Mouse (Mus musculus) kidney, postnatal 10 days (tissue): ENCODE results near the gene Mterf2.
A peak's percentile ranks its signal among the peaks of the same experiment; 100 is the strongest.

Experiments
- DNase-seq: peaks from one replicate; pipeline ENCODE4 v3.0.0; 2021; ENCODE audit warnings: mixed read lengths

Gene Mterf2

DNA sequence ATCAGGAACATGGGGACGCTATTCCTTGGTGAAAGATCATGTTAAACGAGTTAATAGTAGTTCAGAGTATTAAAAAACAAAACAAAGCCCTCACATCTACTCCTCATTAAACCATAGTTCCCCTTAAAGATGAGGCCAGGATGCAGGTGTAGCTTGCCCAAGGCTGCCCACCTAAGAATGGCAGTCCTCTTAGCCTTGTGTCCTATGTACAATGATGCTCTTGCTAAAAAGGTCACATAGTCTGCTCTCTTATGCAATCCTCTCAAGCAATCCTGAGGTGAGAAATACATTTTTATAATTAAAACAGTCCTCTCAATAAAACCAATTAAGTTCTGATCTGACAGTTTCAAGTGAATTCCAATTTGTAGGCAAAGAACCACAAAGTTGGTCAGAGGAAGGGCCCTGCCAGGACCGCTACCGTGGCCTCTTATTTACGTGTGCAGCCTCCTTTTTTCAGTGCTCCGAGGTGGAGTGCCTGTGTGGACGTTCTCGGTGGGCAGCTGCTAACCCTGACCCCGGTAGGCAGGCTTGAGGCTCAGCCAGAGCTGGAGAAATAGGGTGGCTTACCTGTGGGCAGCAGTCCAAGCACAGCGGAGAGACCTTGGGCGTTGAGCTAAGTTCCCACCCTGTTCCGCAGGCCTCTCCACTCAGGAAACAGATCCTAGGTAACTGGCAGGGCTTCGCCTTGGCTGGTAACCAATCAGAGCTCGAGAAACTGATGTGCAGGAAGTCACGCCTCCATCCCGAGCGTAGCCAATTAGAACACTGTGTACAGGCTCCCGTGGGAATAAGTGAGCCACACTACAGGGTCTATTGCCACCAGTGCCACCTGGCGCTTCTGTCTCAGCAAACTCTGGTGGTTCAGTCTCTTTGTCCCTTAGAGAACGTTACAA is at the start of gene Mterf2:
Mterf2 (minus strand) TSS at position 633 of the 893 bp plus-strand sequence.
- peak; percentile 94 for DNase-seq

DNA sequence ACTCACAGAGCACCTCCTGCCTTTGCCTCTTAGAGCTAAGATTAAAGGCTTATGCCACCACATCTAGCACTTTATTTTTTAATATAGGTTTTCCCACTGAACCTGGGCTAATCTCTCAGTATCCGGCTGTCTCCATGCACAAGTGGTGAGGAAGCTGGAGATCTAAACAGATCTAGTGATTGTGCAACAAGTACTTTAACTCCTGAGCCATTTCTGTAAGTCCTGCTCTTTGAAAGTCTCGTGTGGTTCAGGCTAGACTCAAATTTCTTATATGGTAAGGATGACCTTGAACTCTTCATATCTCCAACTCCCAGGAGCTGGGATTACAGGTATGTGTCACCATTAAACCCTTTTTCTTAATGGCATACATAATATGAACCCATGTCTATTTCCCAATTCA is 48.8 kb upstream of the Mterf2 start:
- DNase-seq = no peak

DNA sequence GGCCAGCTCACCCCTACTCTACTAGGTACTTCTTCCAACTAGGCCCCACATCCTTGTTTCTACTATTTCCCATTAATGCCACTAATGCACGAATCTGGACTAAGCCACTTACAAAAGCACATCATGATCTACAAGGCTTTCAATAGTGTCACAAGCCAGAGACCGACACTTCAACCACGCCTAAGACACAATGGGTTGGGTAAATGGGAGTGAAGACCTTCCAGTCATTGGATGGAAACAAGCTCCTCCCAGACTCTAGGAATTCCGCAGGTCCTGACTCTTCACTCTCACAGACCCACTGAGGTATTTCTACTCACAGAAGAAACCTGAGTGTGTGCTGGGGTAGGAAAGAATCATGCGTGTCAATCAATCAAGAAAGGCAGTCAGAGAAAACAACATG is 37.5 kb upstream of the Mterf2 start:
- DNase-seq = no peak

DNA sequence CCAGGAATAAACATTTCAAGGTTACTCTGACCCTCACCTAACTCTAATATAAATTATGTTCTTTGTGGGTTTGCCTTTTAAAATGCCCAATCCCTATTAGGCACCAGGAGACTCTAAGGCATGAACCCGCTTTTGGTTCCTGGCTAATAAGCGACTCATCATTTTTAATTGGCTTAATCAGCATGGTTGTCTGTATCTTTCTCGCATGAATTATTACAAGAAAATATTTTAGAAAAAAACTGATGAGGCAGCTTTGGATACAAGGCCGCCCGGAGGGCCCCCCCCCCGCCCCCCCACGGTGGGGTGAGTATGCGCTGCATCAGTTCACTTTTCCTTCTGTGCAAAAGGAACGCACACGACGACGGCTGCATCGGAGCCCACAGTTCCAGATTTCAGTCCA is 37.0 kb upstream of the Mterf2 start:
- no peak for DNase-seq

DNA sequence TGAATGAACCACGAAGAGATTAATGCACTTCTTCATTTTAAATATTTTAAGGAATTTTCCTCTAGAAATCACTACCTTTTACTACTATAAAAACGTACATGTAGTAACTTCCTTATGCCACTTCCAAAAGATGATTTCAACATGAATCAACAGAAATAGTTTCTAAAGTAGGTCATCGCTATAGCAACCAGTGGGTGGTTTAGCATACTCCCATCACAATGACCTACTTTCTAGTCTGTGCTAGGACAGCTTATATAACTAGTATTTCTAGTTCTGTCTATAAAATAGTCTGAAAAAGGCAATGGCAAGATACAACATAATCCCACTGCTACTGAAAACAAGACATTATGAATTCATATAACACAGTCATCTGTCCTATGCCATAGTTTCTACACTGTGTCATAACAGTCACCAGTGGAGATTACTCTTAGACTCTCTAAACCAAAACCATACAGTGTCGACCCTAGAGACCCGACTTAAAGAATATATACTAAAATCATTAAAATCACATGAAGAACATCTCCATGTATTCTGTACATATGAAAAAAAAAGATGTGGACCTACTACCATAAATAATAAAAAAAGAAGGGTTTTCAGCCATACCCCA is 34.0 kb upstream of the Mterf2 start:
- no peak for DNase-seq

DNA sequence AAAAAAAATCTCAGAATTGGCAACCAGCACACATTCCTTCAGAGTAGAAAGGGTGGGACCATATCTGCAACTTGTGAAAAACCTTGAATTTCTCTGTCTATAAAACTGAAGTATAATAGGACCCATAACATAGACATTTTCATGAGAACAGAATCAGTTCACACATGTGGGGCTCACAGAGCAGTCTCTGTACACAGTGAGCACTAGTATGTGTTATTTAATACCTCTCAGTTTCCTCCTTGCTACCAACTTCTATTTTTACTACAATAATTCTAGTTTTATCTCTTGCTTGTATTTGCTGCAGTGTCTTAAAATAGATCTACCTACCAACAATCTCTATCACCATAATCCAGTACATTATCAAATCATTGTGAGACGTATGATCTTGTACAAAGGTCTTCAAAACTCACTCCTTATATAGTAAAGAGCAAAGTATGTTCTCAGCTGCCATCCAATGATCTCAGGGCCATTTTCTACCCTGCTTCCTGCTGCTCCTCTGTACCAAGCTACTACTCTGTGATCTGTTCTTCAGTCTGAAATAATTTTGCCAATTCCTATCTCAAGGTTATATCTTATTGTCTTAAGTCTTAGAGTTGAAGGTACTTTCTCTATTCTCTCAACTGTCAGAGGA is 32.3 kb upstream of the Mterf2 start:
- DNase-seq = no peak

DNA sequence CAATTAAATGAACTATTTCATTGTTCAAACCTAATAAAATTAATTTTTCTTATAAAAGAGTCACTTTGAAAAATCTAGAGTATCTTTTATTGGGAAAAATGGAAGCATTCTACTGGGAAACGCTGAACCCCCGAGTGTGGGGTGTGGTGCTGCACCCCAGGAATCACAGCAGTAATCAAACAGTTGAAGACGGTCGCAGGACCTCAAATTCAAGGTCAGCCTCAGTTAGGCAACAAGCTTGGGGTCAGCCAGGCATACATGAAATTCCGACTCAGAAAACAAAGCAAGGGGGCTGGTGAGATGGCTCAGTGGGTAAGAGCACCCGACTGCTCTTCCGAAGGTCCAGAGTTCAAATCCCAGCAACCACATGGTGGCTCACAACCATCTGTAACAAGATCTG is 29.6 kb upstream of the Mterf2 start:
- no peak for DNase-seq

DNA sequence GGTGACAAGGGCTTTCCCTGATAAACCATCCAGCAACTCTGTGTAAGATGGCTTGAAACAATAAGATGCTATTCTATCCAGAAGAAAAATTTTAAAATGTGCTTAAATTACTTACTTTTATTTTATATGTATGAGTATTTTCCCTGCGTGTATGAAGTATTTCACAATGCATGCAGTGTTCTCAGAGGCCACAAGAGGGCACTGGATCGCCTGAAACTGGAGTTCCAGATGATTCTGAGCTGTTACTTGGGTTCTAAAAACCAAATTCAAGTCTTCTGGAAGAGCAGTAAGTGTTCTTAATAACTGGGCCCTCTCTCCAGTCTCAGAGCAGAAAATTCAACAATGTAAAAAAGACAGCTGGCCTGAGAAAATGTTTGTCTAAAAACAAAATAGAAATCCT is 26.4 kb upstream of the Mterf2 start:
- peak; percentile 79 for DNase-seq

DNA sequence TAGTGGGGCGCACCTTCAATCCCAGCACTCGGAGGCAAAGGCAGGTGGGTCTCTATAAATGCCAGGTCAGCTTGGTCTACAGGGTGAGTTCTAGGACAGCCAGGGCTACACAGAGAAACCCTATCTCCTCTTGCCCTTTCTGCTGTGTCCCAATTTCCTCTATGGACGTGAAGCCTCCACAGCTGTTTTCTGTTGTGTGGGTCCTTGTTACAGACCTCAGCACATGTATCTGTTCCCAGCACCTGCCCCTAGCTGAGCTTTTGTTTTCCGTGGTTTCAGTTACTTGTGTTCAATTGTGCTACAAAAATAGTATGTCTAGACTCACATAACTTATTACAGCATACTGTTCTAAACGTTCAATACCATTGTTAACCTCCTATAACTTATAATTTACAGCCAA is 21.4 kb upstream of the Mterf2 start:
- DNase-seq = no peak

DNA sequence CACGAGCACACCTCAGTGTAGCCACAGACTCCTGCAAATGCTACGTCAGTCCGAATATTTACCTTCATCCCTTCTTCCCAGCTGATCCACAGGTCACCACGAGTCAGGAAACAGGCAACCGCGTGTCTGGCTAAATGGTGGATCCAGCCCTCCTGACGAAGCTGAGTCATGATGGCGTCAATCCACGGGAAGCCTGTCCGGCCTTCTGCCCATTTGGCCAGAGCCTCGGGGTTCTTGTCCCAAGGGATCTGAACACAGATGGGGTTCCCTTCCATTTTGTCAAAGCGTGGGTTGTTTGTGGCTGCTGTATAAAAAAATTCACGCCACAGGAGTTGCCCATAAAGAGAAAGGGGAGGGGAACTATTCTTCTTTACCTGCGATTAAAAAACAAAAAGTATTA is 18.5 kb upstream of the Mterf2 start:
- DNase-seq = no peak

DNA sequence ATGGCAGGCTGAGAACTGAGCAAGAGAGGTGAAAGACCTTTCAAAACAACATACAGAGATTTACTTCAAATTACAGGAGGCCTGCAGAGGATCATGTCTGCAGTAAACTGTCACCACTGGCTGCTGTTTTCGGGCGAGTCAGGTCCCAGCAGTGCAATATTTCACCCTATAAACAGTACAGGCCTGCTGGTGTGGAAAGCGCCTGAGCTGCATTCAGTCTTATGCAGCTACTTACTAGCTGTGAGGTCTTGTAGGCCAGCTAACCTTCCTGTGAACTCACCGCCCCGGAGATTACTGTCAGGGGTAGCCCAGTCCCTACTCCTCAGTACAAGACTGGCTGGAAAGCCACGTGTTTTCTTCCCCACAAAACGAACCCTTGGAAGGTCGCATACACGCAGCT is 13.6 kb upstream of the Mterf2 start:
- peak; percentile 6 for DNase-seq

DNA sequence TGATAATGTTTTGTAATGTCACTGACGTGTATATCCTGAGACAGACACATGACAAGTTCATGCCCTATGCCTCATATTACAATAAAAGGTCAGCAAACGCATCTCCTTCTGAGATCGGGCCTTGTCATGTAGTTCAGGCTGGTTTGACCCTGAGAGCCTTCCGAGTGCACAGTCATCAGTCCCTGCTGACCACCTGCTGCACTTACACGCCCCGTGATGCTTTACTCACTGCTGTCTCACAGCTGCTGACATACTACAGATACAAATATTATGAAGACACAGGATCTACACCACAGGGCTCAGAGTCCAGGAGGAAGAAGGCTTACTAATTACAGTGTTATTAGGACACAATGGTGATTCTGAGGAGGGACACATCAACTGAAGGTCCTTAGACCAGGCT is 8.7 kb upstream of the Mterf2 start:
- no peak for DNase-seq

DNA sequence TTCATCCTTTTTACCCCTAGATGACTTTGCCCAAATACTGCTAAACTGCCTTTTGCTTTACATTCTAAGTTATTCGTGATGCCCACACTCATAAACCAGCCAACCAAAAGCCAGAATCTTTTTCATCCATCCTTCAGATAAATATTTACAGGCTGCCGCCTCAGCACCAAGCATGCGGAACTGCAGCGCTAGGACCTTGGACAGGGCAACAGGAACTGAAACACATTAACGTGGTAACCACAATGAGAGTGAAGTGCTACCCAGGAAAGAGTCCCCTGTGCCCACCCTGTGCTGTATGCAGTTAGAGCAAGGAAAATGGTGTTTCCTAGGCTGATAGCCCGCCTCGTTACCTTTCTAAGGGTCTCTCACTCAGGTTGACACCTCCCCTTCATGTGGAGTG is 626 bp upstream of the Mterf2 start:
- DNase-seq = peak; percentile 62

DNA sequence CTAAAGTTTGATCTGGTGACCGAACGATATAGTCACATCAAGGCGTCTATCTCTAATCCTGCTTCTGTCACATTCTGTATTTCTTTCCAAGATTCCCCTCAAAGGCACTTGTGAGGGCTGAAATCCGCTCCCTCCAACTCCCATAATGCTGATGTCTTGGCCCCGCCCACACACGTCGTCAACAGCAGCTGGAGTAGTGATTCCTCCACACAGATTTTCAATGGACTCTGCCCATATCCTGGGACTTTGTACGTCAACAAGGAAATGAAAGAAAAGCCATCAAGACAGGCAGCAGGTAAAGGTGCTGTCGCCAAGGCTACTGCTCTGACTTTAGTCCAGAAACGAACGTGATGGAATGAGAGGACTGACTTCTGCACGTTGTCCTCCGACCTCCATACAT is 2.6 kb downstream of the Mterf2 start:
- DNase-seq = no peak

DNA sequence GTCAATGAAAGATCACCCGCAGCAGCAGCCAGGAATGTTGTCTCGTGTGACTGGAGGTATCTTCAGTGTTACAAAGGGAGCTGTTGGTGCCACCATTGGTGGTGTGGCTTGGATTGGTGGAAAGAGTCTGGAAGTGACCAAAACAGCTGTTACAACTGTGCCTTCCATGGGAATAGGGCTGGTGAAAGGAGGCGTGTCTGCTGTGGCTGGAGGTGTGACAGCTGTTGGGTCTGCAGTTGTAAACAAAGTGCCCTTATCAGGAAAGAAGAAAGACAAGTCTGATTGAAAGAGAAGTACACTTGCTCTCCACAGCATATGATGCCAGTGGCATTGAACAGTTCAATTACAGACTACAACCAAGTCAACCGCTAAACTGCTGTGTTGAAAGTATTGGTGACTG is 13.4 kb downstream of the Mterf2 start:
- DNase-seq = no peak

DNA sequence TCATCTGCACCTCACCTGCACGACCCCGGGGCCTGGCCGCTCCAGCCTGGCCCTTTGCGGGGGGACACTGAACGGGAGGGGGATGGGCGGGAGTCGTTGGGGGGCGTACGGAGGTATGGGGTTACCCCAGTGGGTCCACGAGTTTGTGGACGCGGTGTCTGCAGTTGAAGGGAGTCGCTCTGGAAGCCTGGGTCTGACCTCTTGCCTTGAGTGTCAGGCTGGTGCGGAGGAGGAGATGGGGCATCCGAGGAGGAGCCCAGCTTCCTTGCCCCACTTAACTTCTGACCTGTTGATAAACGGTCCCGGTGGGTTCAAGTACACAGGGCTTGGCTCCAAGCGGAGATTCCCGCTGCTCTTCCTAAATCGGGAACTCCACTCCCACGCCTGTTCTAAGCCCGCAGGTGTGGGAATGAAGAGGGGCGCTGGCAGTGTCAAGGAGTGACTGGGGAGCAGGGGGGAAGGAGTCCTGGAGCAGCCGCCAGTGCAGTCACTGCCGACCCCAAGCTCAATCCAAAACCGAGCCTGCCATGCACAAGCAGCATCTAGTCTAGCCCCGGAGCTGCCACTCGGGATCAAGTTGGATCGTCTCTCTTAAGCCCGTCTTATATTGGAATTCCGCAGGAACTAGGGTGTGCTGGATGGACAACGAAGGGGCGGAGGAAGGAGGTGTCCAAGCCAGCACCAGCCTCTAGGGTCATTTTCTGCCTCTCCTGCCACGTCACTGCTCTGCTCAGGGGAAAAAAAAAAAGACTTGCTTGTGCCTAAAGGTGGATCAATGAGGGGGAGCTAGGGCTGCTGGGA is 24.5 kb downstream of the Mterf2 start:
- DNase-seq = peak; percentile 39

DNA sequence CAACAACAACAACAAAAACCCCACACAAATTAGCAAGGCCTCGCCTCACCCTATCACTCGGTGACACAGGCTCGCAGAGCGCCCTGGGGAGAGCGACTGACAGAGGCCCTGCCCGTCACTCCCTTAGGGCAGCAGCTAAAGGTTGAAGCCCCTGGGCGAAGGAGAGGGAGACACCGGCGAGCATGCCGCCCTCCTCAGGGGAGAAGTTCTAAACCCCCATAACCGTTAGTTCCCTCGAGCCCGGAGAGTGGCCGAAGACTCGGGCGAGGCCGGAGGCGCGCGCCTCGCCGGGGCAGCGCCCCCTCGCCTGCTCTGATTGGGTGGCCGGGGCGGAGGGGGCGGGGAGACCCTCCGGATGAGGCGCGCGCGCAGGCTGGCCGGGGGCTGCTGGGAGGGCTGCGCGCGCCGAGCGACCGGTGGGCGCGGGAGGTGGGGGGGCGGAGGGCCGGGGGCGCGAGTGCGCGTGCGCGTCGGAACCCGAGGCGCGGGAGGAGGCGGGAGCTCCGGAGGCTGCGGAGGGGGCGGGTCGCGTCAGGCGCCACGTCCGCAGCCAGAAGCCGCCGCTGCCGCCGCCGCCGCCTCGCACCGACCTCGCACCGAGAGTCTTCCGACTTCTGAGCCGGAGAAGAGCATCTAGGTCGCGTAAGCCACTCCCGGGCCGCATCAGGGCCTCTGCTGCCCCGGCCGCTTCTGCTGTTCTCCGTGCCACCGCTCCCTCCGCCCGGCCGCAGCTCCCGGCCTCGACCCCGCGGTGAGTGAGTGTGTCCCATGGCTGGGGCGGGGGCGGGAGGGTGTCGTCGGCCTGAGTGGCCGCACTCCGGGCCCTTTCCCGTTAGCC is 25.4 kb downstream of the Mterf2 start, which contains the start of the genes Fhl4 and Tmem263:
Fhl4 (minus strand) TSS at position 249 of the 838 bp plus-strand sequence.
Tmem263 (plus strand) TSS at position 381 of the 838 bp plus-strand sequence.
- peak; percentile 95 for DNase-seq

DNA sequence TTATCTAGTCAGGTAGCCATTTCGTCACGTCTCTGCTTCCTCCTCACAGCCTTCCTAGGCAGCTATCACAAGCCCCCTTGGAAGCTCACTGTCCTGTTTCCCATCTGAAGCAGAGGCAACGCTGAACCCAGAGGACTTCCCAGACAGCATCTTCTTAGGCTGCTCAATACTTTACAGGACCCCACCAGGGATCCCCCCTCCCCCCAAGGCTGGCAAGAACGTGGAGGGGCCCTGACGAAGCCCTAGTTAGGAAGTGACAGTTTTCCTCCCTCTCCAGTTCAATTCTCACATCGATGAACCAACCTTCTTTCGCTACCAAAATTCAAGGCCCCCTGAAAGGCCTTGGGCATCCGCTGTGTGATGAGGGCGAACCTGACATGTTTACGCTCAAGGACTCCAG is 26.0 kb downstream of the Mterf2 start:
- DNase-seq = peak; percentile 45

DNA sequence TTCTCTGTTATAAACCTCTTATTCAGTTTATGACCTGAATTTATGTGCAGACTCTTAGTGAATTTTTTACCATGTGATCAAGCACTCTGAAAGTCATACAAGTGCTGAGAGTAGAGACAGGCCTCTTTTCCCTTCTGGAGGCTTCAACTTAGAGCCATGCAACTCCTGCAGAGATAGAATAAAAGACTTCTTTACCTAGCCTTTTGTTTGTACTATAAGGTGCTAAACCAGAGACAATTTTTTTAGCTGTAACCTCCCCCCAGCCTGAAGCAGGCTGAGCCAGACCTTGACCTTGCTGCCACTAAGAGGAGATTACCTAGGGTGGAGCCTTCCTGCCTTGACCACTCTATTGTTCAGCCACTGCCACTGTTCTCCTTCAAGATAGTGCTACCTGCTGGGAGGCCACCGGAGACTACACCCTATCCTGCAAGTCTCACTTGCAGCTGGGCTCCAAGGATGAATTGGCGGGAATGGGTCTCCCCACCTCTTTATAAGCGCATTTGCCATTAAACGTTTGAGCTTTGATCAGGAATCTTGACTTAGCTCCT is 56.1 kb downstream of the Mterf2 start:
- DNase-seq = no peak
